Mouse (Mus musculus): Measurements from ENCODE around the gene Clic5.

- no peak for TF ChIP-seq CTCF (IDR thresholded peaks at IDR 0.05; ENCODE audit: low read depth, low read length)
- TF ChIP-seq POLR2A (IDR thresholded peaks at IDR 0.05; ENCODE audit: extremely low read depth, insufficient read depth, low read length): no peak
Observed at GRCm38 (mm10) chr17:44288320-44288719, 99.9 kb downstream of the Clic5 start.
